Mouse (Mus musculus) CD8-positive naive resting alpha-beta T cell, adult 2 months (primary cell): ENCODE data around the gene Fam129c.

Experiments used
- DNase-seq, 2 experiments: peaks; one replicate each; pipeline ENCODE4 v3.0.0; 2022; ENCODE audit warnings: low read depth in 2 of 2, low spot score in 2 of 2

The Fam129c gene

DNA sequence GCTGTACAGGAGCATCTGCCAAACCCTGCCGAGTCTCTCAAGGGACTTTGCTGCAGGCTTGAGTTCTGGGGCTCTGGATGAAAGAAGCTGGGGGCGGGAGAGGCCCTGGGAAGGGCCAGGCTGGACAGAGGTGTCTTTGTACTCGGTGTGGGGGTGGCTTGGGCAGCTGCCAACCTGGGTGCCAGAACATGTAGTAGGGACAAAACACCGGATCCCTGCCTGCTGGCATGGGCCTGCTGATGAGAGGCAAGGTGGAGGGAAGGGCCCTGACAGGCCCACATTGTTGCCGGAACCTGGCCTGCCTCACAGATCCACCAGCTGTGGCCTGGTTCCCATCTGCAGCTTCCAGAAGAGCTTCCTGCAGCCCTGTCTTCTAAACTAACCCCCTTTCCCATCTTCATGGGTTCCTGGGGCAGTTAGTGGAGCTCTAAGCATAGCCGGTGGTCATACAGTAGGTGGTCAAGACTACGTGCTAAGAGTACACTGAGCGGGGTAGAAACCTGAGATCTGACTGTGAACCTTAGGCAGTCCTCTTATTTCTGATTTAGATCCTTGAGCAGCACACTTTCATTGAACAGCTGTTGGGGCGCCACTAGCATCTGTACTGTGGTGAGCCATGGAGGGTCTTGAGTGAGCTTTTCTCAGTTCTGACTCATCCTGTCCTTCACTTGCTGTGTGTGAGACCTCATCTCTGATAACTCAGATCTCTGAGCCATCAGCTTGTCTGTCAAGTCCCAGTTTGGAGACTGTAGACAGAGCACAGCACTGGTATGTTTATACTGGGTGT, 24.4 kb upstream of the Fam129c start:
- no peak for DNase-seq

DNA sequence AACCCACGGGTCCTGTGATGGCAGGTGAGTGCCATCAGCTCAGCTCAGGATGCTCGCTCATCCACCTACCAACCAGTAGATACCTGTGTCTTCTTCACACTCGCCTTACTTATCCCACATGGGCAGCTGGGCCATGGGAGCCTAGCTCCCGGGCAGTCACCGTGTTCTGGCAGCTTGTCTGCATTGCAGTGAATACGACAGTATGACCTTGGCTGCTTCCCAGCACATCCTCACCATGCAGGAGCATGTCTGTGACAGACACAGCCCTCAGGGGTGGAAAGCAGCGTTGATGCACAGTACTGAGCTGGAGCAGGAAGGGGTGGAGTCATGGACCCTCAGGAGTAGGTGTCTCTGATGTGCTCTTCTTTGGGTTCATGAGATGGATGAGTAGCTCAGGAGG, 23.0 kb upstream of the Fam129c start:
- no peak for DNase-seq

DNA sequence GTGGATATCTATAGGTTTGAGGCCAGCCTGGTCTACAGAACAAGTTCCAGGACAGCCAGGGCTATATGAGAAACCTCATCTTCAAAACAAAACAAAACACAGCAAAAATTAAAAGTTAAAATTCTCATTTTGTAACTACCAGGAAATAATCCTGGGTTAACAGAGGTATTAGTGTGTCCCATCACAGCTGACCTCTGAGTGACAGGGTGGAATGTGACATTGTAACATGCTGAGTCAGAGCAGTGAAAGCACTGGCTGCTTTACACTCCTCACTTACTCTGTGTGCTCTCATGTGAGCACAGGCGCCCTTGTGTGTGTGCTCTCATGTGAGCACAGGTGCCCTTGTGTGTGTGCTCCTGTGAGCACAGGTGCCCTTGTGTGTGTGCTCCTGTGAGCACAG, 22.4 kb upstream of the Fam129c start:
- no peak for DNase-seq

DNA sequence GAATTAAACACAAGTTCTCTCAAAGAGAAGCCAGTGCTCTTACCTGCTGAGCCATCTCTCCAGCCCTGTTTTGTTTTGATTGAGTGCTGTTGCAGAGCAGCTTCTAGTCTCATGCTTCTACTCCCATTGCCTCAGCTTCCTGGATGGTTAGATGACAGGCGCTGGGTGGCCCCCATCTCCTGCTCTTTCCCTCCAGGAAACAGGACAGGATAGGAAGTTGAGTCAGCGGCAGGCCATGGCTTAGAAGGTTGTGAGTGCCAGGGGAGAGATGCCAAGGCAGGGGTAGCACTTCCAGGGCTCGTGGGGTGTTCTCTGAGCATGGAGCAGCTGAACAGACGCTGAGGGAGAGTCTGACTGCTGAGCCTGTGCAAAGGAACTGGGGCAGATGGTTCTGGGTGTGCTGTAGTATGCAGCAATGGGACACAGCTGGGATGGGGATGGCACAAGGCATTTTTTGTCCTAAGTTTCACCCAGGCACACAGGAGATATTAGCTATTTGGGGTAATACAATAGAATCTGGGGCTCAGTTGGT, 19.5 kb upstream of the Fam129c start:
- no peak for DNase-seq

DNA sequence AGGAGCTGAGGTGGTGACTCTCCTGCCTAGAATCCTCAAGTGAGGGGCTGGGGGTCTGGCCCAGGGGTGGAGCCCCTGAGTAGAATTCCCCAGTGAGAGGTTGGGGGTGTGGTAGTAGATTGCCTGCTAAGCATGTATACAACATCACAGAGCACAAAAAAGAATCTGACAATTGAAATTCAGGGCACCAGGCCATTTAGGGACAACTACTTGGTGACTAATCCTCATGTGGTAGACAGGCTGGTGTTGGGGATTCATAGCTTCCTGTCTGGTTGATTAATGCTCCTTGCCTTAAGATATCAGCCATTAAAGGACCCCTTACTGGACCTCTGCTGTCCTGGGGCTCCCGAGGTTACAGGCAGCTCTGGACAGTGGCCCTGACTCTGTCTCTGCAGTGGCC, 18.4 kb upstream of the Fam129c start:
- no peak for DNase-seq

DNA sequence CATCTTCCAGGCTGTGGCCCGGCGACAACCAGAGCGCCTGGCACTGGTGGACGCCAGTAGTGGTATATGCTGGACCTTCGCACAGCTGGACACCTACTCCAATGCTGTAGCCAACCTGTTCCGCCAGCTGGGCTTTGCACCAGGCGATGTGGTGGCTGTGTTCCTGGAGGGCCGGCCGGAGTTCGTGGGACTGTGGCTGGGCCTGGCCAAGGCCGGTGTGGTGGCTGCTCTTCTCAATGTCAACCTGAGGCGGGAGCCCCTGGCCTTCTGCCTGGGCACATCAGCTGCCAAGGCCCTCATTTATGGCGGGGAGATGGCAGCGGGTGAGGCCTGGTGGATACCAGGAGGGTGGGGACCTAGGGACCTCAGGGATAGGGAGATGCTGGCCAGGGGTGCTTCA, 18.0 kb upstream of the Fam129c start:
- no peak for DNase-seq

DNA sequence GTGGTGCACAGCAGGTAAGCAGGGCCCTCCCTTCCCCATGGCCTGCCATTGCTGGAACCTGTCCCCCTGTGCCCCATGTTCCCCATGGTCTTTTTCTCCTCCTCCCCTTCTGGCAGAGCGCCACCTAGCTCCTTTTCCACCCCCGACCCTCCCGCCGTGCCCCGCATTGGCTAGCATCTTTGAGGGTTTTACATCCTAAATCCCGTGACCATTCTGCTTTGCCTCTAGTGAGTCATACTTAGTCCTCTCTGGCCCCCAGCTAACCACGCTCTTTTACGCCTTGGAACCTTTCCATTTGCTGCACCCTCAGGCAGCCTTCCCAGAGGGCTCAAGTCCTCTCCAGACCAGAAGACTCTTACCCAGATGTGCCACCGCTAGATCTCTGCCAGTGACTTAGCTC, 17.2 kb upstream of the Fam129c start:
- no peak for DNase-seq

DNA sequence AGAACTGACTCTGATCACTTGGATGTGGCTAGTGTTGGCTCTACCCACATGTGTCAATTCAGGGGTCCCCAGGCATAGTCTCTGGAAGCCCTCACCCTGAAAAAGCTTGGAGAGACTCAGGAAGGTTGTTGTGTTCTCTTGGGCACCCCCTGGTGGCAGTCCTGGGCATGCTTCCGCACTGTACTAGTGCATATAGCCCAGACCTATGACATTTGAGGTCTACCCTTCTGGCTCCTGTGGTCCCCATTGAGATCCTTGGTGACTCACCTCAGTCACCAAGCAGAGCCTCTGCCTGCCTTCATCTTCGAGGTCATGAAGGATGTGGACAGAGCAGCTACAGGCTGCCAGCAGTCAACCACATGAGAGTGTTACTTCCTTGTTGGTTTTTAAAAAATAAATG, 10.6 kb upstream of the Fam129c start:
- DNase-seq = peak in 1 of 2 experiments; percentile 43

DNA sequence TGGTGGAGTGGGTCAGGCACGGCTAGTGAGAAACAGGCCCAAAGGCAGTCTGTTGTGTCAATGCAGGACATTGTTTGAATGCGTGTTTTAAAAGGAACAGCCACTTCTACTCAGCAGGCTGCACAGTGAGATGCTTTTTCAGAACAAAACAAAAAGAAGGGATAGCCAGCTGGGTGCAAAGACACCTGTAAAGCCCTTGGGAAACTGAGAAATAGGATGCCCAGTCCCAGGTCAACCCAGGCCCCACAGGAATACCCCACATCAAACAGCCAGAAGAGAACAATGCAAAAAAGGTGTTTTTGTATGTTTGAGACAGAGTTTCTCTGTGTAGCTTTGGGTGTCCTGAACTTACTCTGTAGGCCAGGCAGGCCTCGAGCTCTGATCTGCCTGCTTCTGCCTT, 8.7 kb upstream of the Fam129c start:
- no peak for DNase-seq

DNA sequence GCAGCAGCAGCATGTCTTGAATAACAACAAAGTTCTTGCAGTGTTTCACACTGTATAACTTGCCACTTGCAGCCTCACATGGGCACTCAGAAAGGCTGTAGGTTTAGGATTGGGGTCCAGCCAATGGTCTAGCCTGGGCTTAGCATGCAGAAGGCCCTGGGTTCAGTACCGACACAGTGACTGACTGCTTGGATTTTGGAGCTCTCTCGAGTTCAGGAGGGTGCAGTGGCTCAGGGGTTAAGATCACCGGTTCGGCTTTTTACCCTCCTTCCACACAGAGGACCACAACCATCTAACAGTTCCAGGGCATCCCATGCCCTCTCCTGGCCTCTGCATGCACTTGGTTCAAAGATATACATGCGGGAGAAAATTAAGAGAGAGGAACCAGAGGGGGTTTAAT, 6.4 kb upstream of the Fam129c start:
- no peak for DNase-seq

DNA sequence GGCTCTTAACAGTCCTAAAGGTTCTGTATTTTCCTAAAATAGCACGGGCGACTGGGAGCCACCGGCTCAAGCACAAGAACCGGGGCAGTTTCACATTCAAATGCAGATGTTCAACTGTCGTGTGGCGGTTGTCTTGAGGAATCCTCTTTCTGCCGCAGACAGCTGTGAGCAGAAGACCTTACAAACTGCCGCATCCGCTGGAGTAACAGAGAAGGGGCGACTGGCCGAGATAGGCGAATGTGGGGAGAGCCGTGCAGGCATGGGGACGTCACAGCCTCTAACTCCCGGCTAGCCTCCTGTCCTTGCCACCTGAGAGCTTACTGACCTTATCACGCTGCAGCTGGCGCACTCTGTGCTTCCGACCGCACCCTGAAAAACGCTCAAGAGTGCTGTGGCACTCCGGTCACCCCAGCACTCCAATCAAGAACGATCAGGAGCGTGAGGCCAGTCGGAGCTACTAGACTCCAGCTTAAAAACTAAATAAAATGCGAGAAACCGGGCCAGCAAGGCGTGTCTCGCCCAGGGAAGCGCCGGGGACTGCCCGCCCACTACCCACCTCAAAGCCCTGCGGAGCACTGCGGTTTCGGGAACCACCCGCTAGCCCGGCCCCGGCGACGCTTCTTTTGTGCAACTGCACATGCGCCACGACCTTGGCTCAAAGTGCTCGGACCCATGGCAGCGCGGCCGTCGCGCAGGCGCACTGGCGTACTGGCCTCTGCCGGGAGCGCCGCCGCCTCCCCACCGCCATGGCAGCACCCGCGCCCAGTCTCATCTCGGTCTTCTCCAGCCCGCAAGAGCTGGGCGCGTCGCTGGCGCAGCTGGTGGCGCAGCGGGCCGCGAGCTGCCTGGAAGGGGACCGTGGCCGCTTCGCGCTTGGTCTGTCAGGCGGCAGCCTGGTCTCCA, 5.7 kb upstream of the Fam129c start, which contains the start of gene Pgls:
Gene Pgls, plus strand, starts transcription at position 706 of the 903 bp plus-strand sequence.
- DNase-seq = peak; percentile 60 to 75

DNA sequence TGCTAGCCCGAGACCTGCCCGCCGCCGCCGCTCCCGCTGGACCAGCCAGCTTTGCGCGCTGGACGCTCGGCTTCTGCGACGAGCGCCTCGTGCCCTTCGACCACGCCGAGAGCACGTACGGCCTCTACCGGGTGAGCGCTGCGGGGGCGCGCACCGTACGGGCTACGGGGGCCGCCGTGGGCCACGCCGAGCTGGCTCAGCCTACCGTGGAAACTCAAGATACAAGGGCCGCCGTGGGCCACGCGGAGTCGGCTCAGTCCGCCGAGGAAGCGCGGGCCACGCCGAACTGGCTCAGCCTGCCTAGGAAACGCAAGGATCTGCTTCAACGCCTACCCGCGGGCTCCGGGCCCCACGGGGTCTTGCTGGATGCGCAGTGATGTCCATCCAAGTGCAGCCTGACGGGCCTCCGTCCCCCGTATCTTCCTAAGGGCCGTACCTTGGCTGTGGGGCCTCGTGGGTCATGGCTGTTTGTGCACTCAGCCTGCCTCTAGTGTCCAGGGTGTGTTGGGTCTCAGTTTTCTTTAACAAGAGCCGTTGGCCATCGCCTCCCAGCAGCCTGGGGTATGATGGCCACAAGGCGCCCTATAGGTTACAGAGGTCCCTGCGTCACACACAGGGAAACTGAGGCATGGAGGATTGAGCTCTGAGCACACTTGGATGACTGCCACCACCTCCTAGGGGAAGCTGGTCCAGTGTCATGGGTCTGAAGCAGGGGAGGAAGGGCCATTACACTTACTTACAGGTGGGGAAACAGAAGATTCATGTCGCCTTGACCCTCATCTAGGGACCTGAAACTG, 4.9 kb upstream of the Fam129c start:
- DNase-seq = peak; percentile 42 to 46

DNA sequence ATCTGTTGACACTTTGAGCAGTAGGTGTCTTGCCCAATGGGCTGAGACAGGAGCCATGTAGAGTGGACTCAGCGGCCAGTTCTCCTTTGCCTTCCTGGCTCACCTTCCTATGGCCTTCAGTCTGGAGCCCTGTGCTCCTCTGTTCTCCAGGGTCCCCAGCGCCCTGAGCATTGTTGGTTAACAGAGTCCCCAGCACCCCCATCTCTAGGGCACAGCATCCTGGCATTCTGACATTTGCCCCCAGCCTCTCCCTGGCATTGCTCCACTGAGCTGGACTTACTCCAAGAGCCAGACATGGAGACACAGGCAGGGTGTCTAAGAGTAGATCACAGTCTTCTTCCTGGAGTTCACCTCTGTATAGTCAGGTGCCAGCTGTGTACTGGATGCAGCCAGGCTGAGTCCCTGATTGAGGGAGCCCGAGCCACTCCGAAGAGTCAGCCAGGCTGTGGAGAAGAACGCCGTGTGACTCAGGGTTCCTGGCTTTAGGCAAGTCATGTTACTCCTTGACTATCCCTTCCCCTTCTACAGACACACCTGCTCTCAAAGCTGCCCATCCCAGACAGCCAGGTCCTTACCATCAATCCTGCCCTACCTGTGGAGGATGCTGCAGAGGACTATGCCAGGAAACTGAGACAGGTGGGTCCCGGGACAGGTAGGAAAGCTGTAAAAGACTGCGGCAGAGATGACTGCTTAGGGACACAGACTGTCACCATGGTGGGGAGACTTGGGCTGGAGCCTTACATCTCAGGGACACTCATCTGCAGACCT, 3.7 kb upstream of the Fam129c start:
- DNase-seq = no peak

DNA sequence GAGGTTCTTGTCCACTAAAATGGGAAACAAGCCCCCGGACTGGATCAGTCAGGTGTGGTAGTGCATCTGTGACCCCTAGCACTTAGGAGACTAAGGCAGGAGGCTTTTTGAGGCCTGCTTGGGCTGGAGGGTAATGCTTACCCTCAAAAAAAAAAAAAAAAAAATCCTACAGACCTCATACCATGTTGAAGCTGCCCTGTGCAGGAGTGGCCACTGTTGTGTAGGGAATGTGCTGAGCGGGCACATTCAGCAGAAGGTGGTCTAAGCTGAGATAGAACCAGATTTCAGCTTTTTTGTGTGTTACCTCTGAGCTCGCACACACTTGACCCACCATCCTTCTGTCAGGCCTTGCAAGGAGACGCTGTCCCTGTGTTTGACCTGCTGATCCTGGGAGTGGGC, 3.1 kb upstream of the Fam129c start:
- no peak for DNase-seq

DNA sequence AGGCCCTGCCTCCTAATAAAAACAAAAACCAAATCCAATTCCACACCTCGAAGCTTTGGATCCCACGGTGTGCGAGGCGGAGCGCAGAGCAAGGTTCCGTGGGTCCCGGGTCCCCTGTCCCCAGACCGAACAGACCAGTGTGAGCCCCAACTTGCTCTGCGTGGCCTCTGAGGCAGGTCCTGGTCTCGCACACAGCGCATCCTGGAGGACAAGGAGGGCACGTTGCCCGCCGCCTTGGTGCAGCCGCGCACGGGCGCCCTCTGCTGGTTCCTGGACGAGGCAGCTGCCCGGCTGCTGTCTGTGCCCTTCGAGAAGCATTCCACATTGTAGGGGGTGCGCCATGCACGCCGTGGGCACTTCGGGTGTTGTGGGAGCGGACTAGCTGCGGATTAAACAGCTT, 1.6 kb upstream of the Fam129c start:
- DNase-seq = peak; percentile 90

DNA sequence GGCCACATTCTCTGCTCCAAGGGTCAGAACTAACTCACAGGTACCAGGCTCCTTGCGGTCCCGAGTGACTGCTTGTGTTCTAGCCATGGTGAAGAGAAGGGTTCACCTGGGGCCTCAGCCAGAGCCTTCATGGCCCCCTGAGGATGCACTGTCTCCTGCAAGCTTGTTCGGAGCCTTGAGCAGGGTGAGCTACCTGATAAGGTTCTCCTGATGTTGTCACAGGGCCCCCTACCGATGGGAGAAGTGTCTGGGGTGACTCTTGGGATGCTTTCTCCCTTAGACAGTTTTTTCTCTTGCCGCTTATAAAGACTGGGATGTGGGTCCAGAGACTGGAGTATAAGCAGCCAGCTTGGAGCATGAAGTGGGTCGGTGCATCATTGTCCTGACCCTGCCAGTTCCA, 1.1 kb upstream of the Fam129c start:
- DNase-seq = no peak

DNA sequence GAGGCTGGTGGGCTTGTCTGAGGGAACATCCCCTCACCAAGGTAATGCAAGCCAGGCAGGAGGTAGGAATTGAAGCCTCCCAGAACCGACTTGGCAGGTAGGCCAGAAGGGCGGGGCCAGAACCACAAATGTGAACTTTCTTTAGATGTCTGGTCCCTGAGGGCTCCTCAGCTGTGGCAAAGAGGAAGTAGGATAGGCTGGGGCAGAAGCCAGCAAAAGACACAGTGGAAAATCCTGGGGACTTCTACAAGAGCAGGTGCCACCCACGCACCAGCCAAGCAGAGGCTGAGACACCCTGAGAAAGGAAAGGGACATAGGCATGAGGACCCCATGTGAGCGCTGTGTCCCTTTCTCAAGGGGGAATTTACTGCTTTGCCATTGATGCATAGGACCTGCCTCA, 650 bp upstream of the Fam129c start:
- no peak for DNase-seq

DNA sequence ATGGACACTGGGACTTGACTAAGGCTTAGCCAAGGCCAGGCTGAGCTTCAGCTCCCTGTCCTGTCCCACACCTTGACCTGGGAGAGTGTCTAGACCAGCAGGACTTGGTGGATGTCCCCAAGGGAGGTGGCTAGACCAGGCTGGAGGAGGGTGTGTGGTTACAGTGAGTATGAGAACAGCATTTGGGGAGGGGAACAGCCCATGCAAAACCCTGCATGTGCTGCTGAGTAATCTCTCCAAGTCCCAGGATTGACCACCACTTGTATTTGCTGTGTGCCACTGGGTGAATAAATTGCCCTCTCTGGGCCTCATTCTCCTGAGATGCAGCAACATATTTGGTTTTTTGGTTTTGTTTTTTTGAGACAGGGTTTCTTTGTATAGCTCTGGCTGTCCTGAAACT, 927 bp downstream of the Fam129c start:
- DNase-seq = no peak

DNA sequence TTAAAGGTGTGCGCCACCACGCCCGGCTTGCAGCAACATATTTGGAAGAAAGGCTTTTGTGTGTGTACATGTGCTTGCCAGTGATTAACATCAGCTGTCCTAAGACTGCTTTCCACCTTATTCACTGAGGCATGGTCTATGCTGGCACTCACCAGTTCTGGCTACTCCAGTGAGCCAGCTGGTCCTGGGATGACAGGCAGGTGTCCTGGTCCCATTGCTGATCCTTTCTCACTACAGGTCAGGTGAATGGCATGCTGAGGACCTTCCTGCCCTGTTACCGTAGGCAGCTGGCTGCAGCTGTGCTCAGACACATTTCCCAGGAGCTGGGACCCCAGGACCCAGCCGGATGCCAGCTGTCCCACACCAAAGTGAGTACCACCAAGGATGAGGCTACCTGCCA, 1.4 kb downstream of the Fam129c start:
- DNase-seq = no peak

DNA sequence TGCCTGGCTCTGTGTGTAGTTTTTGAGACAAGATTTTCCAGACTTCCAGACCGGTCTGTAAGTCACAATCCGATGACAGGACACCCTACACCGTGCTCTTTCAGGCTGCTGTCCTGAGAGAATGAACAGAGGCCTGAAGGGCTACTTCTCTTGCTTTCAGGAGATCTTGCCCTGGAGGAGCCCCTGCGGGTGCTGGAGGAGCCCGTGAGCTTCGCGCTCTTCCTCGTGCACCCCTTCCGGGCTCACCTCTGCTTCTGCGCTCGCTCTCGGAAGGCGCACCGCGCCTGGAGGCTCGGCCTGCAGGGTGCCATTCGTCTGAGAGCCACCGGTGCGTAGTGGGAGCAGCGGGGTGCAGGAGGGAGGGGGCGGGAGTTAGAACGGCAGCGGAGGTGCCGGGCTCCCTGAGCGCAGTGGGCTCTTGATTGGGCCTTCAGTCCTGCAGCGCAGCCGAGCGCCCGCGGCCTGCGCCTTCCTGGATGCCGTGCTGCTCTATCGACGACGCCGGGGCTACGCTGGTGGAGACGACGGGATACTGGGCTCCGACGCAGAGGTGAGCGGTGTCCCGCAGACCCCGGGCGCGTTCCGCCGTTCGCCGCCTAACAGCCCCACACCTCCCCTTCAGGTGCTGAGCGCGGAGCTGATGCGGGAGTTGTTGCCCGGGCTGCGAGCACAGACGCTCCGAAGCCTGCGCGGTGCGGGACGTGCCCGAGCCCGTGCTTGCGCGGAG, 4.7 kb downstream of the Fam129c start:
- no peak for DNase-seq
